Mouse (Mus musculus) erythroblast, embryonic 14.5 days (primary cell): ENCODE results near the gene Itpripl2. TPM values are rescaled to one million over a fixed set of nuclear protein-coding genes. Genes with fewer than 3 reads are reported as not detected.

Source experiments
- H3K27me3 ChIP-seq: 2 replicates; pipeline ENCODE4 v1.6.1; 2012; ENCODE audit warnings: inconsistent platforms; ENCODE audit not compliant: control insufficient read depth
- H3K36me3 ChIP-seq: 2 replicates; pipeline ENCODE4 v1.6.1; 2012; ENCODE audit warnings: mild to moderate bottlenecking, inconsistent platforms; ENCODE audit not compliant: control insufficient read depth
- H3K4me1 ChIP-seq: 2 replicates; pipeline ENCODE4 v1.6.1; 2012; ENCODE audit warnings: inconsistent platforms; ENCODE audit not compliant: control insufficient read depth
- H3K4me3 ChIP-seq: replicated peaks from 2 replicates; pipeline ENCODE3; 2012; ENCODE audit warnings: moderate library complexity, mild to moderate bottlenecking, inconsistent platforms
- H3K9me3 ChIP-seq: 2 replicates; pipeline ENCODE4 v1.6.1; 2012; ENCODE audit warnings: low read length, inconsistent platforms, mixed read lengths; ENCODE audit not compliant: control insufficient read depth
- GATA1 ChIP-seq: IDR thresholded peaks from 2 replicates; pipeline ENCODE4 v1.6.1; 2012; ENCODE audit warnings: low read length, inconsistent platforms, mixed read lengths
- TAL1 ChIP-seq: IDR thresholded peaks from 3 replicates; pipeline ENCODE4 v1.6.1; 2012; ENCODE audit warnings: low read length, inconsistent platforms, mixed read lengths
- polyA plus RNA-seq: library from polyadenylated mRNA; stranded (reverse); fragments of >175 nt; gene quantifications from 2 replicates; pipeline ENCODE4 v1.2.3, GENCODE M21; 2012

Itpripl2 gene
- polyA plus RNA-seq, 1 experiment = not detected

DNA sequence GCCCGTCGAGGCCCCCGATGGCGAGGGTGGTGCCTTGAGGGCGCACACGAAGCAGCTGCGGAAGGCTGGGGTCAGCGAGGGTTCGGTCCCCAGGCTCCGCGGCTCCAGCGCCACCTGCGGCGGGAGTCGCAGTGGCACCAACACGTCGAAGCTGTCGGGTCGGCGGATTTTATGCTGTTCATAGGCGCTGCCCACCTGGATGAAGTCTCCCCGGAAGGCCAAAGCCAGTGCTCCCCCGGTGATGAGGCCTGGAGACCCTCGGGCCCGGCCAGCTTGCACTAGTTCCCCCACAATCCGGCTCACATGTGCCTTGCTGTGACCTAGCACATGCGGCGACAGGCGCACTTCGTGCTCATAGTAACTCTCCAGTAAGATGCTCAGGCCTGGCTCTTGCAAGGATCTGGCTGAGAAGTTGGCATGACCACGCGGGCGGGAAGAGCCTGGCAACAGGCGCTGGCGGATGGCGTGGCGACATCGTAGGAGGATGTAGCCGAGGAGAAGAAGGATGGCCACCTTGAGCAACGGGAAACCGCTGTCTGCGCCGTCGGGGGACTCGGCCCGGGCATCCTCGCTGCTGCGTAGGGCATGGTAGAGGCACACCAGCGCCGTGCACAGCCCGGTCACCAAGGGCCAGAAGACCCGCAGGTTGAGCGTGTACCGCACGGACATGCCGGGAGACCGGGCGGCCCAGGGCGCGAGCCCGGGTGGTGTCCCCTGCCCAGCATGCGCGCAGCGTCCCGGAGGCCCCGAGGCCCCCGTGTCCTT lies 927 bp downstream of the Itpripl2 start:
- Histone ChIP-seq H3K27me3 (peaks cover 38% of the 10 kb centered on the region), H3K4me3 (peak overlapping the region; percentile 50), H3K9me3 (peaks cover 7% of the 10 kb centered on the region; the same call in 1 of the 2 replicates), H3K4me1 (no peaks in the 10 kb centered on the region; the same call in none of the 2 replicates), H3K36me3 (no peaks in the 10 kb centered on the region)
- TF ChIP-seq GATA1 (no peak), TAL1 (no peak)

DNA sequence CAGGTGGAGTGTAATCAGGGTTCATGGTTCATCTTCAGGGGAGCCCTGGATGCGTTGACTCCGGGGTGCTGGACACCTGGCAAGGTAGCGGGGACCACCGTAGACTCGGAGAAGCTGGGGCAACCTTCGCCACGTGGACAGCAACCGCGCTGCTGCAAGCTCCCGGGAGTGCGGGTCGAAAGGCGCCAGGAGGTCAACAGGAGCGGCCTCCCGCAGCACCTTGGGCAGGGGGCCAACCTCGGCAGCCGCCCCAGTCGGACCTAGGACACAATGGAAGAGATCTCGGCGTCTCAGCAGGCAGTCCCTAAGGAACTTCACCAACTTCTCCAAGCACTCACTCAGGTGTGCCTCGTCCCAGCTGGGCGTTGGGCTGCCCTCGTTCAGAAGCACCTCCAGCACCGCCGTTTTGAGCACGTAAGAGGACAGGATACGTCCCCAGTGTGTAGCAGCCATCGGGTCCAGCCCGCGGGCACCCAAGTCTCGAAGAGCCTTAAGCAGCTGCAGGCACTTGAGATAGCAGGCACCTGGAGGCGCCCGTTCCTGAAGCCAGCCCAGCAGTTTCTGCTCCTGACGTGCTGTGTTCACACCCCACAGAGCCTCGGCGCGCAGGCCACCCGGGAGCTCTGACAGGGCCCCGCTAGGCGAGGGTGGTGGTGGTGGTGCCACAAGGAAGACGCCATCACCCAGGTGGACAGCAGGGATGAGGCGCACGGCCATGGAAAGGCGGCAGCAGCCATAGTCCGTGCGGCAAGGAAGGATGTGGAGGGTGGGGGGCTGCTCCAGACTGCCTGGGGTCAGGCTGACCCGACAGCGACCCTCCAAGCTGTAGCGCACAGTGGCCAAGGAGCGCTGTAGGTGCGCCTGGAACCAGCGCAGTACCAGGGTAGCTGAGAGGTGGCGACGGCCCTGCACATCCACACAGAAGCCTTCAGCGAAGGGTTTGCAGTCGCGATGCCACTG lies 1.8 kb downstream of the Itpripl2 start:
- no peak for TF ChIP-seq GATA1
- TF ChIP-seq TAL1 = no peak
- no peaks in the 10 kb centered on the region for H3K36me3 ChIP-seq
- H3K9me3 ChIP-seq = peaks cover 7% of the 10 kb centered on the region; the same call in 1 of the 2 replicates
- H3K4me1 ChIP-seq = no peaks in the 10 kb centered on the region; the same call in none of the 2 replicates
- peaks cover 38% of the 10 kb centered on the region for H3K27me3 ChIP-seq
- no peak overlapping the region for H3K4me3 ChIP-seq

DNA sequence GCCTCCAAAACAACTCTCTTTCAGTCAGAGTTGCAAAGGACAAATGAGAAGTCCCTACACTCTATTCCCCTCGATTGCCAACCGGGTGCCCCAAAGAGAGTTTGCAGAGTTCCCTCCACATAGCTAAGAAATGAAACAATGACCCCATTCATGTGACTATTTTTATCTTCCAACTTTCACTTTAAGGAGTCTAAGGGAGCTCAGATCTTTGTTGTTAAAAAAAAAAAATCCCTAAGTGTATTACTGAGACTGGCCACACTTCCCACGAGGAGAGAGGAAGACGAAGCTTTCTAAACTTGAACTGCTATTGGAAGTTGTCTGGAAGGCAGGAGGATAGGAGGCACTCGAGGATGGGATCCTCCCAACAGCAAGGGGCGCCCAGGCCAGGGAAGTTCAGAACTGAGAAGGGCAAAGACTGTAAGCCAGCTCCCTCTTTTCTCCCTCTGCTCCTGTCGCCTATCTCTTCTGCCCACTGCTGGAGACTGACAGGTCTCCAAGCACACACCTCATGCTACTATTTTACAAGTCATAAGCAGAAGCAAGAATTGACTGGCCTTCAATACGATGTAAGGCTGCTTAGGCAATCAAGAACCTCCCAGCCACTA lies 3.6 kb downstream of the Itpripl2 start:
- Histone ChIP-seq H3K4me3 (no peak overlapping the region), H3K27me3 (peaks cover 37% of the 10 kb centered on the region), H3K4me1 (no peaks in the 10 kb centered on the region; the same call in none of the 2 replicates), H3K36me3 (no peaks in the 10 kb centered on the region), H3K9me3 (peaks cover 7% of the 10 kb centered on the region; the same call in 1 of the 2 replicates)
- TF ChIP-seq GATA1 (no peak), TAL1 (no peak)

DNA sequence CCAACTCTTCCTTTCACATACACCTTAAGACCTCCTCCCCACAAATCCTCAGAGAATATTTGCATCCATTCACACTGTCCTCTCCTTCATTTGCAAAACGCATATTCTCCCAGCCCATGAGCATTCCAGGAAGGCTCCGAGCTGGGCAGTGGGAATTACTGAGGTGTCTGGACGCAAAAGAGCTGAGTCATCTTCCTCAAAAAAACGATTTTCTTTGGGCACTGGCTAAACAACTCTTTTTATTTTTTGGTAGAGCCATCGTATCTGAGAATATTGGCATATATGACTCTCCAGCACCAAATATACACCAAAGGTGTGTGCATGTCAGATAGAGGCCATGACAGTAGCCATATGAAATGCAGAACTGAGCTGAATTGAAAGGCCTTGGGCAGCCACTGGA lies 4.9 kb downstream of the Itpripl2 start:
- Histone ChIP-seq H3K27me3 (peaks cover 24% of the 10 kb centered on the region), H3K4me1 (no peaks in the 10 kb centered on the region; the same call in none of the 2 replicates), H3K9me3 (peaks cover 7% of the 10 kb centered on the region; the same call in 1 of the 2 replicates), H3K4me3 (no peak overlapping the region), H3K36me3 (no peaks in the 10 kb centered on the region)
- TF ChIP-seq TAL1 (no peak), GATA1 (no peak)

DNA sequence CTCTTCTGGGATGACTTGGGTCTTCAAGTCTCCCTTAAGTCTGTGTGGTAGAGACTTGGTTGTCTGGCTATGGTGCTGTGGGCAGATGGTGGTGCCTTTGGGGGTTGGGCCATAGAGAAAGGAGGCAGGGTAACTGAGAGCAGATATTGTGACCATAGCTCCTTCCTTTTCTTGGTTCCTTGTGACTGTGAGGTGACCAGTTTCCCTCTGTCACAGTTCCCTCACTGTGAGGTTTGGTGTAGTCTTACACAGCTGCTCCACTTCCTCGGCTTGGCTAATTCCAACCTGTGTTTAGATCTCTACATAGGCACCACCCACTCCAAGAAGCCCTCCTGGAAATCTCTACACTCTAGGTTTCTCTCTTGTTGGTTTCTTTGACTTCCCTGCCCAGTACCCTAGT lies 7.8 kb downstream of the Itpripl2 start:
- no peaks in the 10 kb centered on the region for H3K27me3 ChIP-seq
- no peak for TF ChIP-seq GATA1
- no peak for TF ChIP-seq TAL1
- H3K9me3 ChIP-seq = no peaks in the 10 kb centered on the region
- no peaks in the 10 kb centered on the region for H3K4me1 ChIP-seq
- no peak overlapping the region for H3K4me3 ChIP-seq
- H3K36me3 ChIP-seq = no peaks in the 10 kb centered on the region

DNA sequence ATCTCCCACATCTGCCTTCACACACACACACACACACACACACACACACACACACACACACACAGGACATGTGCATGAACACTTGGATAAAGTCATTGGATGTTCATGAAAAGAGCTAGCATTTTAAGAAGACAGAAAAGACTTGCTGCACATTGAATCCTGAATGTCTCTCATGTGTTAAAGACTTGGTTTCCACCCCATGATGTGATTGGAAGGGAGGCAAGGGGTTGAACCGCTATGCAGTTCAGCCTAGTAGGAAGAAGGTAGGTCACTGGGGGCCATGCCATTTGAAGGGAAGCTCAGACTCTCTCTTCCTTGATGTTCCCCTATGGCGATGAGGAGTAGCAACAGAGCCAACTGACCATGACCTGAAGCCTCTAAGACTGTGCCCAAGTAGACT lies 9.8 kb downstream of the Itpripl2 start:
- no peaks in the 10 kb centered on the region for H3K4me1 ChIP-seq
- H3K4me3 ChIP-seq = no peak overlapping the region
- no peaks in the 10 kb centered on the region for H3K36me3 ChIP-seq
- H3K27me3 ChIP-seq = no peaks in the 10 kb centered on the region
- H3K9me3 ChIP-seq = no peaks in the 10 kb centered on the region
- TF ChIP-seq GATA1 (no peak), TAL1 (no peak)

DNA sequence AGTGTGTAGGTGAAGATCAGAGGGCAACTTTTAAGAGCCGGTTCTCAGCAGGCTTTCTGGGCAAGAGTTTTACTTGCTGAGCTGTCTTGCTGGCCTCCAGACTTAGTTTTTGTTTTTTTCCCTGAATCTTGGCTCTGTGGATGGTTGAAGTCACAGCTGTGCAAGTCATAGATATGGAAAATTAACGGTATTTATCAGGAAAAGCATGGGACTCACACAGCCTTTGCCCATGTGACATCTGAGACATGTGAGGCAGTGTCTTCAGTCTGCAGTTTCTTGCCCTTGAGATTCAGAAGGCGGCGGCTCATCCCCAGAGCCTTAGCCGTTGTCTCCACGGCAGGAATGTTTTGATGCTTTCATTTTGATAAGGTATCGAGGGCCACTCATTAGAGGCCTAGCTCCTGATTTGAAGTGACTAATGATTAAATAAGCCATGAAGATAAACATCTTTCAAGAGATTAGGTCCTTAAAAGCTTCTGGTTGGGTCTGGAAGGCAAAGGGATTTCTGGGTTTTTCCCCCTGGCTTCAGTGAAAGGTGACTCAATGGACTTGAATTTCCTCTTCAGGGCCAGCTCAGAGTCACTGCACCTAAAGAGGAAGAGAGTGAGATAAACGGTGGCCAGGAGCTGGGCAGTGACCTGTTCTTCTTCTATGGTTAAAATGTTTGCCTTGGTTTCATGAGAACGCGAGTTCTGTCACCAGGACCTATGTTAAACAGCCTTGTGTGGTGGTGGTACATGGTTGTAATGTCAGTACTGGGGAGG lies 10.5 kb downstream of the Itpripl2 start:
- H3K9me3 ChIP-seq = no peaks in the 10 kb centered on the region
- no peak overlapping the region for H3K4me3 ChIP-seq
- H3K36me3 ChIP-seq = no peaks in the 10 kb centered on the region
- H3K27me3 ChIP-seq = no peaks in the 10 kb centered on the region
- no peak for TF ChIP-seq GATA1
- TF ChIP-seq TAL1 = no peak
- no peaks in the 10 kb centered on the region for H3K4me1 ChIP-seq

DNA sequence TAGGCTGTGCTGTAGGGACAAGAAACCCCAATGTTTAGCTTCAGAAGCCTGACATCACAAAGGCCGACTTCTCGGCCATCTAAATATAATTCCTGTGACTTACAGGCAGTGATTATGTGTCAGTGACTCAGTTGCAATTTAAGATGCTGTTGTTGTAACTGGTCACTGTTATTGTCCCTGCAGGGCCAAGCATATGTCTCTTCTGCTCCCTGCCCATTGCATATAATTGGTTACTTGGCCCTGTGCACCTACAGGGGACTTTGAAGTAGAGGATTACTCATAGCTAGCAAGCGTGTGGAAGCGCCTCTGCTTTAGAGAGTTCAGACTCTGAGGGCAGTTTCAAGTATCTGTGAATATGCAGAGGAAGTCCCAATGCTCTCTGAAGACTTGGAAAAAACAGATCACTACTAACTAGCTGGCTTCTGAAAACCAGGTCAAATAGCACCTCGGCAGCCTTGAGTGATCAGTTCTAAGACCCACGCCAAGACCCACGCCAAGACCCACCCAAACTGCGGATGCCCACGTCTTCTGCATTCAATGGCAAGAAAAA lies 11.5 kb downstream of the Itpripl2 start:
- no peaks in the 10 kb centered on the region for H3K9me3 ChIP-seq
- H3K36me3 ChIP-seq = no peaks in the 10 kb centered on the region
- H3K4me3 ChIP-seq = no peak overlapping the region
- TF ChIP-seq TAL1 = no peak
- TF ChIP-seq GATA1 = no peak
- H3K27me3 ChIP-seq = no peaks in the 10 kb centered on the region
- no peaks in the 10 kb centered on the region for H3K4me1 ChIP-seq
